Mouse (Mus musculus): Measurements from ENCODE around the gene Asprv1.
A peak's percentile ranks its signal among the peaks of the same experiment; 100 is the strongest.

The Asprv1 gene

GRCm38 (mm10) chr6:86627946-86628345 is at the start of gene Asprv1:
Asprv1 (plus strand) TSS chr6:86628164.
- DNase-seq (ENCODE audit: low spot score): no peak

- DNase-seq (ENCODE audit: low spot score): no peak
Observed at GRCm38 (mm10) chr6:86578396-86578795, 49.6 kb upstream of the Asprv1 start.

DNA sequence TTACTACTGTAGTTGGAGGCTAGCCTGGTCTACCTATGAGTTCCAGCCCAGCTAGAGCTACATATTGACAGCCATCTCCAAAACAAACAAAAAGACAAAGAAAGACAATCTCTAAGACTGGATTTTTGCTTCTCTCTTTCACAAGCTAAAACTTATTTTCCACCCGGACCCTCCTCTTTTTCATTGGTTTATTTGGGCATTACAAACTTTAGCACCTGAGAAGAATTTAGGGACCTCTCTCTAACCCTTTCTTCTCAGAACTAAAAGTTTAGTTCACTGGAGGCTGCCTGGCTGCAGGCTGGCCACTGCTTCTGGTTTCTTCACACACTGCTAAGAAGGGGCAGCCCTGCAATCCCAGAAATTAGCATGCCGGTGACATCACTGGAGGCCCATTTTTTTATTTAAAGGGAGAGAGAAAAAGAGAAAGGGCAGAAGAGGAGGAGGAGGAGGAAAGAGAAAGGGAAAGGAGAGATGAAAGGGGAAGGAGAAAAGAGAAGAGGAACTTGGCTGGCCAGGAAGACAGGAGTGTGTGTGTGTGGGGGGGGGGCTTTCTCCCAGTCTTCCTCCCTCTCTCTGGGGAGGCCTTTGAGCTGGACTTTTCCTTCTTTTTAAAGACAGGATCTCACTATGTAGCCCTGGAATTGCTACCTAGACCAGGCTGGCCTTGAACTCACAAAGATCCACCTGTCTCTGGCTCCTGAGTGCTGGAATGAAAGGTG is 48.7 kb upstream of the Asprv1 start:
- DNase-seq (ENCODE audit: low spot score): no peak

DNA sequence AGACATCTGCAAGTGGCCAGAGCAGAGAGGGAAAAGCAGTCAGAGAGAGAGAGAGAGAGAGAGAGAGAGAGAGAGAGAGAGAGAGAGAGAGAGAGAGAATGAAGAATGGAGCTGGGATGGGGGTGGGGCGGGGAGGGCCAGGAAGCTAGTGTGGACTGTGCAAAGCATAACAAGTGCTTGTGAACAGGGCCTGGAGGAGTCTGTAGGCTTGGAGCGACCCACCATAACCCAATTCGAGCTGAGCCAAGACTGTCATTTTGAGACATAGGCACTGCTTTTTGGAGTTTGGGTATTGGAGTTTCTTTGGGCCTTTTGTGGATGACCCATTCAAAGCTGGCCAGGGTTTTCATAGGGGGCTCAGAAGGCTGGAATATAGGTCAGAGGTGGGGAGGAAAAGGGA is 48.0 kb upstream of the Asprv1 start:
- no peak for DNase-seq (ENCODE audit: low spot score)

DNA sequence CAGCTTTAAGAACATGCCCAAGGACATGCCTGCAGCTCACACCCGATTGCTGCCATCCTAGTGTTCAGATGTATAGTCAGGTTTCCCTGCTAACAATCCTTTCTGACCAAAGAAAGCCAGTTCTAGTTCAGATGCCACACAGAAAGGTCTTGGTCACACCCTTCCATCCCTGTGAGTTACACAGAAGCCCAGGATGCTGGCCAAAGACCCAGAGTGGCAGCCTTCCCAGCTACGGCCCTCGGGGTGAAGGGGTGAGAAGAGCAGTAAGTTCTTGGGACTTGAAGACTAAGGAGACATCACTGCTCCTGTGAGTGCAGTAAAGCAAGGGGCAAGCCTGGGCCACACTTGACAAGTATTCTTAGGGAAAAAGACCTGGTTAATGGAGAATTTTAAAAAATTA is 44.8 kb upstream of the Asprv1 start:
- DNase-seq (ENCODE audit: low spot score): no peak

DNA sequence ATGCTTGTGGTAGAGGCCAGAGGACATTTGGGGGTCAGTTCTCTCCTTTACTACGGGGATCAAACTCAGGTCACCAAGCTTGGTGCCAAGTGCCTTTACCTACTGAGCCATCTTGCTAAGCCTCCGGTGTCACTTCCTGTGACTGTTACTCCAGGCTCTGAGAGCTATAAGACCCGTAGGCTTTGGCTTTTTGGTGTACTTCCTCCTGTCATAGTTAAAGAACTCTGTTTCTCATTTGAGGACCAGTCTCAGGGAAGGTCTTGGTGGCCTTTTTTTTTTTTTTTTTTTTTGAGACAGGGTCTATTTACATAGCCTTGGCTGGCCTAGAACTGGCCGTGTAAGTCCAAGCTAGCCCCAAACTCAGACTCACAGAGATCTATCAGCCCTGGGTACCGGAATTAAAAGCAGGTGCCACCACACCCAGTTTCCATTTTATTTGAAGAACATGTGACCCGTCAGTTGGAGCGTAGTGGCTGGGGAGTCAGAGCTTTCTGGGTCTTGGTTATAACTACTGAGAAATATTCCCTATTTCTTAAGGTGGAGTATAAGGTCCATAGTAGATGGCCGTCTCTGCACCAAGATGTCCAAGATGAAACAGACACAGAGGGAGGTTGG is 44.3 kb upstream of the Asprv1 start:
- DNase-seq (ENCODE audit: low spot score): no peak

GRCm38 (mm10) chr6:86584296-86585015 is 43.5 kb upstream of the Asprv1 start:
- no peak for DNase-seq (ENCODE audit: low spot score)

- DNase-seq (ENCODE audit: low spot score): peak; percentile 35
Observed at GRCm38 (mm10) chr6:86585070-86585600, 42.8 kb upstream of the Asprv1 start.

DNA sequence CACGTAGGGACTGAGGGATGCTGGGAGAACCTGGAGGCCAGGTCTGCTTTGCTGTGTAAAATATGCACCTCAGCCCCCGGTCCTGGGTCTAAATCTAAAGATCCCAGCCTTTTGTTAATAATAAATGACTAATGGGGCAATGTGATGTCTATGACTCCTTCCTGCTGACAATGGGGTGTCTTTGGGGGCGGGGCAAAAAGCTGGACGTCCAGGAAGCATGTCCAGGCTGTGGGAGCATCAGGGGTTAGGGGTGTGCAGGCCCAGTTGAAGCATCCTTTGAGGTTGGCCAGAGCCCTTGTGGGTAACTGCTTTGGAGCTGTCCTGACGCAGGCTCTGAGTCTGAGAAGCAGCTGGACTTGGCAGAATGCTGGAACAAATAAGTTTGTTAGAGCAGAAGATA is 41.9 kb upstream of the Asprv1 start:
- no peak for DNase-seq (ENCODE audit: low spot score)

GRCm38 (mm10) chr6:86588429-86588828 is 39.5 kb upstream of the Asprv1 start:
- no peak for DNase-seq (ENCODE audit: low spot score)

- no peak for DNase-seq (ENCODE audit: low spot score)
Observed at GRCm38 (mm10) chr6:86593146-86593897, 34.6 kb upstream of the Asprv1 start.

DNA sequence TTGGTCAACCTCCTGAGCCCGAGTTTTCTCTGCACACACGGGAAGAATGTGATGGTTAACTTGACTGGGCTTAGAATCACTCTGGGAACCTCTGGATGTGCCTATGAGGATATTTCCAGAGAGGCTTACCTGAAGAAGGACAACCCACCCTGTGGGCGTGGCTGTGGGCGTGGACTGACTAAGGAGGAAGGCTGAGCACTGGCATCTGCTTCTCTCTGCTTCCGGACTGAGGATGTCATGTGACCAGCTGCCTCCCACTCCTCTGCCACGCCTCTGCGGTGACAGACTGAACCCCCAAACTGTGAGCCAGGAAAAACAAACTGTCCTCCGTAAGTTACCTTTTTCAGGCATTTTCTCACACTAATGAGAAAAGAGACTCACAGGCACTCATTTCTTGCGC is 33.3 kb upstream of the Asprv1 start:
- no peak for DNase-seq (ENCODE audit: low spot score)

DNA sequence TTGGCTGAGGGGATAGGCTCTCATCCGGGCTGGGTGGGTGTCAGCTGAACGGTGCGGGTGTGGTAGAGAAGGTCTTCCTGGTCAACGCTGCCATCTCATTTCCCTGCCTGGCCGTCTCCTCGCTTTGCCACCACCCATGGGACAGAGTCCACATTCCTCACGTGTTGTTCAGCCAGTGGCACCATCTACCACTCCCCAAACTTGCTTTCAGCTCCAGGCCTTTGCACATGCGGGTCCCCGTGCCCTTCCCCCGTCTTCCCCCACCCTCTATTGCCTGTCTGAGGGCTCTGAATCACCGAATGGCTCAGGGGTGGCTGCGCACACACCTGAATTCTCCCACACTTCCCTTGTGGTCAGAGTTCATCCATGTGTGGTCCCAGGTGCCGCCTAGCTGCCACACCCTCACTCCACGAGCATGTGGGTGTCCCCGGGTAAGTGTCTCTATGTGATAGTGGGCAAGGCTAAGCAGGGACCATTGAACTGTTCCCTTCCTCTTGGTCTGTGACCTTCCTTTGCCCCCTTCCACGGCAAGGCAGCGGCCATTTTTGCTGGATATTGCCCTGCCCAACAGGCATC is 32.0 kb upstream of the Asprv1 start:
- DNase-seq (ENCODE audit: low spot score): no peak

- no peak for DNase-seq (ENCODE audit: low spot score)
Observed at GRCm38 (mm10) chr6:86598742-86599193, 29.2 kb upstream of the Asprv1 start.

DNA sequence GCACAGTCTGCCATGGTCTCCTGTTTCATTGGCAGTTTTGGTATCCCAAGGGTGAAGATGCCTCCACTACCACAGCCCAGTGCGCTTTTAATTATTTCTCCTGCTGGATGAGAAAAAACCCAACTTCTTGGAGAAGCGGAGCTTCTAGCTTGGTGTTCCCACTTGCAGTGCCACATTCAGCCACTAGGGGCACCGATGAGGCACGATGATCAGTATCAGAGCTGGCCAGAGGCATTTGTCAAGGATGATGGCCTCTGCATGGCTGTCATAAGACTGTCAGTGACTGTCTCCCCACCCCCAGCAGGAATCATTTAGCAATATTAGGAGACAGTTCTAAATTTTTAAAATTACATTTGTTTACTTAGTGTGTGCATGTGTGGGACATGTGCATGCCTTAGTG is 28.8 kb upstream of the Asprv1 start:
- DNase-seq (ENCODE audit: low spot score): peak; percentile 56

- no peak for DNase-seq (ENCODE audit: low spot score)
Observed at GRCm38 (mm10) chr6:86599951-86600414, 28.0 kb upstream of the Asprv1 start.

DNA sequence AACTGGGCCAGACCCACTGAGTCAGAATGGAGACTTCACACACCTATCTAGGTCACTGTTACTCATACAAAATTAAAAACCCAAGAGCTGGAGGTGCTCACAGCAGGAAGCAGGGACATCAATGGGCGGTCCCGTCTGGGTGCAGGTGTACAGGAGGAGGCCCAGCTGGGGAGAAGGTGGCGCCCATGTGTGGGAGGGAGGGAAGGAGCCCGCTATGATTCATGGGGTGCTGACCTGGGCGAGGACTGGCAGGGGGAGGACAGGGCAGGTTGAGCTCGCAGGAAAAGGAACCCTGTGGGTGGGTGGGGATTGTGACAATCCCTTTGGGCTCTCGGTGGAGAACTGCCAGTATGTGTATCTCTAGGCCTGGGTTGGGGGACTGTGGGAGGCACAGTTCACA is 22.7 kb upstream of the Asprv1 start:
- DNase-seq (ENCODE audit: low spot score): no peak

- no peak for DNase-seq (ENCODE audit: low spot score)
Observed at GRCm38 (mm10) chr6:86606289-86606688, 21.7 kb upstream of the Asprv1 start.

GRCm38 (mm10) chr6:86607471-86607870 is 20.5 kb upstream of the Asprv1 start:
- no peak for DNase-seq (ENCODE audit: low spot score)

DNA sequence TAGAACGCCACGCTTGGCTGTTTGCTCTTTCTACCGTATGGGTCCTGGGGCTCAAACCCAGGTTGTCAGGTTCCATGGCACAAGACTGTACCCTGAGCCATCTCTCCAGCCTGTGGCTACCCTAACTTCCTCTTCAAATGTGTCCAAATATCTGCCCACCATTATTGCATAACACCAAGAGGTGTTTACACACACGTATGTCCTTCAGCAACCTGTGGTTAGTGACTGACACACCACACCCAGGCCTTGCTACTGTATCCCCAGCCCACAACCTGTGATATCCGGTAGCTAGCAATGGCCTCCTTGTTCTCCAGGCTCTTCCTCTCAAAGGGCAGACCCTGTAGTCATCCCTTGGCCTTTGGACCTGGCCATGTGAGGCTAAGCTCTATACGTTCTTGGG is 18.7 kb upstream of the Asprv1 start:
- DNase-seq (ENCODE audit: low spot score): no peak

GRCm38 (mm10) chr6:86610714-86611113 is 17.2 kb upstream of the Asprv1 start:
- no peak for DNase-seq (ENCODE audit: low spot score)

GRCm38 (mm10) chr6:86615301-86615700 is 12.7 kb upstream of the Asprv1 start:
- no peak for DNase-seq (ENCODE audit: low spot score)

All from urinary bladder, postnatal 10 days (tissue).